Mouse (Mus musculus) pancreas, adult 10 weeks (tissue): ENCODE results near the gene Med15. TPM values are rescaled to one million over a fixed set of nuclear protein-coding genes. Genes with fewer than 3 reads are reported as not detected.

Experiments
- polyA plus RNA-seq: library from polyadenylated mRNA; stranded (reverse); fragments of 350-450 nt; fragmentation: Illumina TruSeq; extraction: RNeasy Lipid Tissue Mini Kit (QIAGEN cat#74804); gene quantifications from one replicate; pipeline ENCODE4 v1.2.3, GENCODE M21; 2015; ENCODE audit warnings: low read depth, low replicate concordance; ENCODE audit not compliant: insufficient read depth

The Med15 gene
- 16.9 TPM for polyA plus RNA-seq

GRCm38 (mm10) chr16:17732841-17733340 is at the start of gene Med15:
Gene Med15, minus strand, starts transcription at chr16:17732891.

GRCm38 (mm10) chr16:17759344-17759773 is 26.7 kb upstream of the Med15 start, which contains the start of gene Klhl22:
Gene Klhl22, plus strand, starts transcription at chr16:17759618.

GRCm38 (mm10) chr16:17646310-17647114 is 86.2 kb downstream of the Med15 start, which contains the start of gene Ccdc74a:
Gene Ccdc74a, plus strand, starts transcription at chr16:17646470.

GRCm38 (mm10) chr16:17619198-17620105 is 113.2 kb downstream of the Med15 start, which contains the start of gene Smpd4:
Gene Smpd4, plus strand, starts transcription at chr16:17619354.

Other genes starting within 250 kb of the Med15 start
- 5.8 TPM for gene Aifm3, start 243.3 kb downstream of the Med15 start, polyA plus RNA-seq
- gene Lztr1, start 224.2 kb downstream of the Med15 start, polyA plus RNA-seq = 80.6 TPM
- gene Thap7, start 201.8 kb downstream of the Med15 start, polyA plus RNA-seq = 11.2 TPM
- gene Lrrc74b, start 171.6 kb downstream of the Med15 start, polyA plus RNA-seq = not detected
- 1.2 TPM for gene P2rx6, start 171.0 kb downstream of the Med15 start, polyA plus RNA-seq
- gene Slc7a4, start 149.7 kb downstream of the Med15 start, polyA plus RNA-seq = 13.4 TPM
- gene Smpd4, start 113.5 kb downstream of the Med15 start, polyA plus RNA-seq = 5.9 TPM
- gene Ccdc74a, start 86.4 kb downstream of the Med15 start, polyA plus RNA-seq = not detected
- 11.5 TPM for gene Klhl22, start 26.7 kb upstream of the Med15 start, polyA plus RNA-seq
- 5.3 TPM for gene Scarf2, start 64.4 kb upstream of the Med15 start, polyA plus RNA-seq
- 4.5 TPM for gene B830017H08Rik, start 100.2 kb upstream of the Med15 start, polyA plus RNA-seq
- gene Car15, start 105.5 kb upstream of the Med15 start, polyA plus RNA-seq = 17.0 TPM
- 0.96 TPM for gene Gm20518, start 158.8 kb upstream of the Med15 start, polyA plus RNA-seq
- not detected for gene Tssk1, start 161.3 kb upstream of the Med15 start, polyA plus RNA-seq
- 14.2 TPM for gene Dgcr2, start 165.7 kb upstream of the Med15 start, polyA plus RNA-seq
- gene Tssk2, start 165.7 kb upstream of the Med15 start, polyA plus RNA-seq = not detected
- 8.3 TPM for gene Ess2, start 178.5 kb upstream of the Med15 start, polyA plus RNA-seq
- not detected for gene Gsc2, start 182.2 kb upstream of the Med15 start, polyA plus RNA-seq
- 21.8 TPM for gene Slc25a1, start 195.3 kb upstream of the Med15 start, polyA plus RNA-seq
- not detected for gene Vpreb2, start 247.5 kb upstream of the Med15 start, polyA plus RNA-seq